Mouse (Mus musculus) inflammation-experienced regulatory T-cells, adult 16 weeks (primary cell): ENCODE data around the gene Rhno1. TPM values are rescaled to one million over a fixed set of nuclear protein-coding genes. Genes with fewer than 3 reads are reported as not detected.

Experiments
- polyA plus RNA-seq: library from polyadenylated mRNA; unstranded; fragments of 100-300 nt; shearing (Covaris generic); gene quantifications from one replicate; pipeline ENCODE4 v1.2.1, GENCODE M21; 2017

The Rhno1 gene
- 55.1 TPM for polyA plus RNA-seq

GRCm38 (mm10) chr6:128362381-128363006 is at the start of gene Rhno1, which contains the start of gene Foxm1:
Gene Rhno1, minus strand, starts transcription at chr6:128362911.
Gene Foxm1, plus strand, starts transcription at chr6:128362967.

GRCm38 (mm10) chr6:128398996-128399395 is 36.3 kb upstream of the Rhno1 start, which contains the start of gene Nrip2:
Gene Nrip2, plus strand, starts transcription at chr6:128399296.

GRCm38 (mm10) chr6:128375192-128375591 is 12.5 kb upstream of the Rhno1 start, which contains the start of the genes Tex52 and Gm44596:
Gene Tex52, plus strand, starts transcription at chr6:128375456.
Gene Gm44596, plus strand, starts transcription at chr6:128375503.

GRCm38 (mm10) chr6:128355726-128356416 is 6.8 kb downstream of the Rhno1 start, which contains the start of gene Tulp3:
Gene Tulp3, minus strand, starts transcription at chr6:128355851.

Other genes starting within 250 kb of the Rhno1 start
- gene Tspan9, start 219.3 kb downstream of the Rhno1 start, polyA plus RNA-seq = 1.3 TPM
- gene Tead4, start 62.1 kb downstream of the Rhno1 start, polyA plus RNA-seq = not detected
- gene Tulp3, start 7.1 kb downstream of the Rhno1 start, polyA plus RNA-seq = 1.2 TPM
- gene Foxm1, start 56 bp upstream of the Rhno1 start, polyA plus RNA-seq = 1.9 TPM
- gene Tex52, start 12.5 kb upstream of the Rhno1 start, polyA plus RNA-seq = not detected
- gene Gm44596, start 12.6 kb upstream of the Rhno1 start, polyA plus RNA-seq = not detected
- gene Nrip2, start 36.4 kb upstream of the Rhno1 start, polyA plus RNA-seq = 1.1 TPM
- 33.4 TPM for gene Itfg2, start 62.0 kb upstream of the Rhno1 start, polyA plus RNA-seq
- 64.6 TPM for gene Fkbp4, start 75.8 kb upstream of the Rhno1 start, polyA plus RNA-seq
- 0.29 TPM for gene Pzp, start 163.8 kb upstream of the Rhno1 start, polyA plus RNA-seq
- 0.18 TPM for gene A2ml1, start 218.7 kb upstream of the Rhno1 start, polyA plus RNA-seq